Mouse (Mus musculus): Measurements from ENCODE around the gene Abcg1. TPM values are rescaled to one million over a fixed set of nuclear protein-coding genes. Genes with fewer than 3 reads are reported as not detected.

Gene Abcg1
- polyA plus RNA-seq, 1 experiment from 2014 or later: 8.6 TPM

- WGBS: 43% methylated on average over 18 of the region's 18 CpGs
- H3K4me2 ChIP-seq: no peak overlapping the region
Observed at GRCm38 (mm10) chr17:31071421-31072301, 14.2 kb downstream of the Abcg1 start.

GRCm38 (mm10) chr17:31072872-31073271 is 15.4 kb downstream of the Abcg1 start:
- no peak overlapping the region for H3K9ac ChIP-seq
- H3K4me3 ChIP-seq: peak overlapping the region; percentile 30
- no peak for ATAC-seq (ENCODE audit: insufficient number of reproducible peaks, low FRiP score, low TSS enrichment, low read depth)
- H3K9me3 ChIP-seq: no peaks in the 10 kb centered on the region
- WGBS: 58% methylated on average over 4 of the region's 4 CpGs
- no peak overlapping the region for H3K27ac ChIP-seq
- H3K36me3 ChIP-seq: no peaks in the 10 kb centered on the region
- peak overlapping the region; percentile 56 for H3K4me2 ChIP-seq
- H3K4me1 ChIP-seq: peaks cover 50% of the 10 kb centered on the region
- H3K27me3 ChIP-seq: no peaks in the 10 kb centered on the region

More at GRCm38 (mm10) chr17:31071421-31072301, 14.2 kb downstream of the Abcg1 start:
- H3K9me3 ChIP-seq: no peaks in the 10 kb centered on the region
- no peak overlapping the region for H3K9ac ChIP-seq
- no peak overlapping the region for H3K4me3 ChIP-seq
- no peaks in the 10 kb centered on the region for H3K36me3 ChIP-seq
- no peak for ATAC-seq (ENCODE audit: insufficient number of reproducible peaks, low FRiP score, low TSS enrichment, low read depth)
- no peaks in the 10 kb centered on the region for H3K27me3 ChIP-seq
- peaks cover 58% of the 10 kb centered on the region for H3K4me1 ChIP-seq
- no peak overlapping the region for H3K27ac ChIP-seq

GRCm38 (mm10) chr17:31073273-31074052 is 16.0 kb downstream of the Abcg1 start:
- H3K27ac ChIP-seq: 0 out of 2 replicates have a peak overlapping the region, but pooled peaks have one; percentile 1
- no peaks in the 10 kb centered on the region for H3K36me3 ChIP-seq
- no peaks in the 10 kb centered on the region for H3K9me3 ChIP-seq
- peak; percentile 66 for ATAC-seq (ENCODE audit: insufficient number of reproducible peaks, low FRiP score, low TSS enrichment, low read depth)
- peak overlapping the region; percentile 30 for H3K4me3 ChIP-seq
- 2% methylated on average over 31 of the region's 31 CpGs for WGBS
- peaks cover 50% of the 10 kb centered on the region for H3K4me1 ChIP-seq
- H3K27me3 ChIP-seq: no peaks in the 10 kb centered on the region
- peak overlapping the region; percentile 56 for H3K4me2 ChIP-seq
- H3K9ac ChIP-seq: no peak overlapping the region

GRCm38 (mm10) chr17:31074053-31074590 is 16.6 kb downstream of the Abcg1 start:
- 22% methylated on average over 7 of the region's 7 CpGs for WGBS
- H3K9ac ChIP-seq: no peak overlapping the region
- no peak overlapping the region for H3K4me3 ChIP-seq
- H3K4me1 ChIP-seq: peaks cover 50% of the 10 kb centered on the region
- H3K27ac ChIP-seq: 0 out of 2 replicates have a peak overlapping the region, but pooled peaks have one; percentile 1
- no peaks in the 10 kb centered on the region for H3K36me3 ChIP-seq
- H3K27me3 ChIP-seq: no peaks in the 10 kb centered on the region
- no peak for ATAC-seq (ENCODE audit: insufficient number of reproducible peaks, low FRiP score, low TSS enrichment, low read depth)
- H3K9me3 ChIP-seq: no peaks in the 10 kb centered on the region
- H3K4me2 ChIP-seq: no peak overlapping the region

- no peak for ATAC-seq (ENCODE audit: insufficient number of reproducible peaks, low FRiP score, low TSS enrichment, low read depth)
- H3K36me3 ChIP-seq: no peaks in the 10 kb centered on the region
- no peaks in the 10 kb centered on the region for H3K9me3 ChIP-seq
- H3K4me2 ChIP-seq: no peak overlapping the region
- no peak overlapping the region for H3K27ac ChIP-seq
- H3K9ac ChIP-seq: no peak overlapping the region
- no peaks in the 10 kb centered on the region for H3K27me3 ChIP-seq
- WGBS: 36% methylated on average over 3 of the region's 3 CpGs
- H3K4me1 ChIP-seq: peaks cover 50% of the 10 kb centered on the region
- H3K4me3 ChIP-seq: no peak overlapping the region
Observed at GRCm38 (mm10) chr17:31074666-31075065, 17.2 kb downstream of the Abcg1 start.

- ATAC-seq (ENCODE audit: insufficient number of reproducible peaks, low FRiP score, low TSS enrichment, low read depth): no peak
- WGBS: 86% methylated on average over 5 of the region's 5 CpGs
- Histone ChIP-seq H3K27ac (no peak overlapping the region), H3K27me3 (no peaks in the 10 kb centered on the region), H3K36me3 (no peaks in the 10 kb centered on the region), H3K9me3 (no peaks in the 10 kb centered on the region), H3K4me2 (no peak overlapping the region), H3K4me3 (no peak overlapping the region), H3K4me1 (peaks cover 47% of the 10 kb centered on the region), H3K9ac (no peak overlapping the region)
Observed at GRCm38 (mm10) chr17:31075471-31075870, 18.0 kb downstream of the Abcg1 start.

- Histone ChIP-seq H3K9ac (no peak overlapping the region), H3K9me3 (no peaks in the 10 kb centered on the region), H3K4me3 (no peak overlapping the region), H3K27ac (no peak overlapping the region), H3K36me3 (no peaks in the 10 kb centered on the region), H3K27me3 (no peaks in the 10 kb centered on the region), H3K4me2 (no peak overlapping the region), H3K4me1 (peaks cover 26% of the 10 kb centered on the region)
- ATAC-seq (ENCODE audit: insufficient number of reproducible peaks, low FRiP score, low TSS enrichment, low read depth): no peak
- 66% methylated on average over 5 of the region's 5 CpGs for WGBS
Observed at GRCm38 (mm10) chr17:31077561-31077960, 20.1 kb downstream of the Abcg1 start.

GRCm38 (mm10) chr17:31078581-31078980 is 21.1 kb downstream of the Abcg1 start:
- Histone ChIP-seq H3K9me3 (no peaks in the 10 kb centered on the region), H3K27me3 (no peaks in the 10 kb centered on the region), H3K9ac (no peak overlapping the region), H3K4me3 (no peak overlapping the region), H3K4me1 (peaks cover 16% of the 10 kb centered on the region), H3K36me3 (no peaks in the 10 kb centered on the region), H3K4me2 (no peak overlapping the region), H3K27ac (no peak overlapping the region)
- WGBS: 79% methylated on average over 11 of the region's 11 CpGs
- ATAC-seq (ENCODE audit: insufficient number of reproducible peaks, low FRiP score, low TSS enrichment, low read depth): no peak

GRCm38 (mm10) chr17:31079078-31079840 is 21.8 kb downstream of the Abcg1 start:
- no peak overlapping the region for H3K4me2 ChIP-seq
- H3K9me3 ChIP-seq: no peaks in the 10 kb centered on the region
- H3K27ac ChIP-seq: no peak overlapping the region
- H3K4me3 ChIP-seq: no peak overlapping the region
- no peaks in the 10 kb centered on the region for H3K27me3 ChIP-seq
- peaks cover 10% of the 10 kb centered on the region for H3K4me1 ChIP-seq
- H3K9ac ChIP-seq: no peak overlapping the region
- no peaks in the 10 kb centered on the region for H3K36me3 ChIP-seq
- WGBS: 56% methylated on average over 12 of the region's 12 CpGs
- ATAC-seq (ENCODE audit: insufficient number of reproducible peaks, low FRiP score, low TSS enrichment, low read depth): 0 out of 2 replicates have a peak, but pooled peaks have one; percentile 22

- H3K27me3 ChIP-seq: no peaks in the 10 kb centered on the region
- H3K27ac ChIP-seq: no peak overlapping the region
- WGBS: 86% methylated on average over 4 of the region's 4 CpGs
- ATAC-seq (ENCODE audit: insufficient number of reproducible peaks, low FRiP score, low TSS enrichment, low read depth): no peak
- H3K9me3 ChIP-seq: no peaks in the 10 kb centered on the region
- H3K36me3 ChIP-seq: no peaks in the 10 kb centered on the region
- peaks cover 4% of the 10 kb centered on the region for H3K4me1 ChIP-seq
- no peak overlapping the region for H3K4me2 ChIP-seq
- no peak overlapping the region for H3K4me3 ChIP-seq
- H3K9ac ChIP-seq: no peak overlapping the region
Observed at GRCm38 (mm10) chr17:31082296-31083078, 25.0 kb downstream of the Abcg1 start.

GRCm38 (mm10) chr17:31085519-31085918 is 28.0 kb downstream of the Abcg1 start:
- ATAC-seq (ENCODE audit: insufficient number of reproducible peaks, low FRiP score, low TSS enrichment, low read depth): no peak
- H3K9ac ChIP-seq: no peak overlapping the region
- 84% methylated on average over 3 of the region's 3 CpGs for WGBS
- H3K9me3 ChIP-seq: no peaks in the 10 kb centered on the region
- no peak overlapping the region for H3K4me2 ChIP-seq
- H3K27me3 ChIP-seq: no peaks in the 10 kb centered on the region
- H3K4me3 ChIP-seq: no peak overlapping the region
- peaks cover 24% of the 10 kb centered on the region for H3K4me1 ChIP-seq
- H3K36me3 ChIP-seq: no peaks in the 10 kb centered on the region
- no peak overlapping the region for H3K27ac ChIP-seq
